Mouse (Mus musculus) stomach, postnatal 0 days (tissue): ENCODE results near the gene Srrm3.

ENCODE experiments used
- CTCF ChIP-seq: IDR thresholded peaks from 2 replicates; pipeline ENCODE4 v1.5.1; 2016; ENCODE audit warnings: antibody characterized with exemption, low read depth, mild to moderate bottlenecking, moderate library complexity
- EP300 ChIP-seq: optimal IDR thresholded peaks from 2 replicates; pipeline ENCODE3; 2016; ENCODE audit warnings: antibody characterized with exemption

DNA sequence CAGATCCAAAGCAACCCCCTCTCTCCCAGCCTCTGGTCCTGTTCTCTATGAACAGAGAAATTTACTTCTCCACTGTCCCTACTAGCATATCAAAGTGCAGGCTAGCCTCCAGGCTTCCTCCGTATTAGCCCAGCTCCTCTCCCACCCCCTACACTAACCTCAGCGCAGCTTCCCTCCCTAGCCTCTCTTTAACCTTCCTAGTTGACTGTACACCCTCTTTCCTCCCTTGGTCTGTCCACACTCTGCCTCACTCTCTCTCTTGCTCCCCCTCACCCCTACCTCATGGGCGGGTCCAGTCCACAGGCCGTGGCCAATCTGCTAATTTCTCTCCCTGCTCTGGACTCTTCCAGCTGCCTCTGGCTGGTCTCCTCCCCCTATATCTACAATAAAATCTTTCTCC lies 83.6 kb downstream of the Srrm3 start:
- TF ChIP-seq CTCF (no peak), EP300 (no peak)
